Mouse (Mus musculus) c-Kit-positive CD71-positive TER-119-negative erythroid progenitor cells, embryonic 14.5 days (primary cell): ENCODE measurements around the gene Acsl5.

Experiments
- DNase-seq: peaks from one replicate; pipeline ENCODE4 v3.0.0-alpha.2; 2013; ENCODE audit warnings: low read depth

The Acsl5 gene

DNA sequence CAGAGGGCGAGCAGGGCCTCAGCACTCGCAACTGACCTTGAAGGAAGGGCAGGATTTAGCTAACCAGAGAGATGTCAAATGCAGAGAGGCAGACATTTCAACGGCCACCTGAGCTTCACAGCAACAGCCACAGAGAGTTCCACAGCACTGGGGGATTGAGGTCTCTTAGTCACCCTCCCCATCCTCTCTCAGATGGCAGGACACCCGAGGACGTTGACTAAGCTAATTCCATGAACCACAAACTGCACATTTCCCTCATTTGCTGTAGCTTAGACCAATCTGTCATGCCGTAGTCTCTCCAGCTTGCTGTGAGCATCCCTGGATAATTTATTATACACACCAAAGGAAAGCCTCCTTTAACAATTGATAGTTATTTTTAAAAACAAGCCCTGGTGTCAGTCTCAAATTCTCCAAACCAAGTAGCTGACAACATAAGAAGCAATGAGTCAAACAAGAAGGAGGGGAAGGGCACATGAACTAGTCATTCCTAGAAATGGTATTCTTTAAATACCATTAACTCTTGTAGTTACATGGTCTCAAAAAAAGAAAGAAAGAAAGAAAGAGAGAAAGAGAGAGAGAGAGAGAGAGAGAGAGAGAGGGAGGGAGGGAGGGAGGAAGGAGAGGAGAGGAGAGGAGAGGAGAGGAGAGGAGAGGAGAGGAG is 11.8 kb upstream of the Acsl5 start:
- no peak for DNase-seq

DNA sequence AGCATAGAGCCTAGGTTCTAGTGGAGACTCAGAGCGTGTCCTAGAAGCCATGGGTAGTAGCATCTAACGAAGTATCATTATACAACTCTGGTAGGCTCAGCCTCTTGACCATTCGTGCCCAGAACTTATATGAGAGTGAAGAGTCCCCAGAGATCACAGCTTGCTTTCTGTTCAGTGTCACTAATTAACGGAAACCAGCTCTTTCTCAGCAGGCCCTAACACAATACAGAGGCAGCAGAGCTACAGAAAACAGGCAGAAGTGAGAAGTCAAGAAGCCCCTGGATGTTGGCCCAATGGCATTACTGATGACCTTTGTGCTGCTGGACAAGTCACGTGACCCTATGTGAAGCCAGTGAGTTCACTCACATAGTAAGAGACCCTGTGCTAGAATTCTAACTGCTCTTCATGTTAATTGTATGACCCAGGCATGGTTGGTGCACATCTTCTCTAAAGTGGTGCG is 10.5 kb upstream of the Acsl5 start, which contains the start of gene Gucy2g:
TSS of gene Gucy2g (minus strand) at position 51 of the 460 bp plus-strand sequence.
- no peak for DNase-seq

DNA sequence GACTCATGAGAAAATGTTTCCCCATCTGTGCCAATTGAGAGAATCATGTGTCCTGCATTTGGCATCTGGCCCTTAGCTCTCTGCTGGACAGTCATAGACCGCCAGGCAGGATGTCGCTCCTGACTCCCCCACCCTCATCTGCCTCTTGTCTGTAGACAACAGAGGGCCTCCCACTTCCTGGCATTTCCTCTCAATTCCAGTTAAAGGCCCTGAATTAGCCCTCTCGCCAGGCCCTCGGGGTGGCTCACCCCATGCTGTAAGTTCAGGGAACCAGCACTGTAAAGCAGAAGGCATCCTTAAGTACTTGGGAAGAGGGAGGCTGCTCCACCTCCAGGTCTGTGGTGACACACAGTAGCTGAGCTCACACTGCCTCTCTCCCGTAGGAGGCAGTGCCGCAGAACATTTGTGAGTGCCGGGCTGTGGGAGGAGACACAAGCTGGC is 6.9 kb upstream of the Acsl5 start:
- DNase-seq: no peak

DNA sequence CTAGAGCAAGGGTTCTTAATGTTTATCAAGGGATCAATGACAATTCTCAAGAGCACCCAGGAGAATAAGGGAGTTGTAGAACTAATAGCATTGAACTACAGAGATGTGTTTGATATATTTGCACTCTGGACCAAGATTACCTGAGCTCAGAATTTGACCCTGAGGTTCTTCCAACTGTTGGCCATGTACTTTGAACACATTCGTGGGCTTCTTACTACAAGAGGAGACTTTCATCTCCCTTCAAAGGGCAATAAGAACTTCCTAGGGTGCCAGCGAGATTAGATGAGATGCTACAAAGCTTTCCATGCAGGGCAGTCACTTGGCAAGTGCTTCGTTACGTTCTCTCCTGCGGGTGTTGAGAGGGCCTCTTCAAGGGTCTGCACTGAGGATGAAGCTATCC is 4.2 kb upstream of the Acsl5 start:
- no peak for DNase-seq

DNA sequence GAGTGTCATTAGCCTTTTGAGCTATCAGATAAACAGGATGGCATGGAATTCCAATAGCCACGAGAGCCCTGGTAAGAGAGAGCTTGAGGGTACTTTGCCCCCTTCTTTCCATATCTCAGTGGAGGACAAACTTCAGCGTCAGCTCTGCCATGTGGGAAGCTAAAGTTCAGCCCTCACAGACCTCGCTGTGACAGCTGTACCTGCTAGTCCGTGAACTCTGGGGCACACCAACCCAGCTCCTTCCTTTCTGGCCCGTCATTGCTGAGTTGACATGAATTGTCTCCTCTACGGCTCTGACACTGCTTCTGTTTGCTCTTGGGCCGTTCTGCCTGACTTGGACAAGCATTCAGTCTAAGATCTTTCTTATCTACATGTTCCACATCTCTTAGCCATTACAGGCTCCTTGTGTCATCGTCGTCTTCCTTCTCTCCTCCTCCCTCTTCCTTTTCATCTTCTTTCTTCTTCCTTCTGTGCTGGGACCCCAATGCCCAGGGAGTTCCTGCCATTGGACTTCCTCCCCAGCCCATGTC is 3.7 kb upstream of the Acsl5 start:
- no peak for DNase-seq

DNA sequence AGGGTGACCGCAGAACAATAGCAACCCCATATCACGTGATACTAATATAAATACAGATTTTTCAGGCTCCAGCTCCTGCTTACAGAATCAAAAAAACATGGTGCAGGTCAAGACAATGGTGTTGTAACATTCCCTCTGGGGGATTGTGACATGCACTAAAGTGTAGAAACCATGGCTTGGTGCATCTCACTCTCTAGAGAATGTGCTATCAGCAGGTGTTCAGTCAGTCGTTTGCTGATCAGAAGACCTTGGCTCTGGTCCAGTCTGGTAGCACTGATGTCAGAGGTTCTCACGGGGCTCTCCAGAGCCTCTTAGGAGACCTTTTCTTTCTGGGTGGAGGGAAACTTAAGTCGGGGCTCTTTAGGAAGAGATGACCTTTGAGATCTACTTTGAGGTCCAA is 1.3 kb upstream of the Acsl5 start:
- no peak for DNase-seq

GRCm38 (mm10) chr19:55253239-55253569 is 1.5 kb downstream of the Acsl5 start:
- no peak for DNase-seq

GRCm38 (mm10) chr19:55253570-55254441 is 2.1 kb downstream of the Acsl5 start:
- peak; percentile 58 for DNase-seq

GRCm38 (mm10) chr19:55254513-55255016 is 2.8 kb downstream of the Acsl5 start:
- DNase-seq: peak; percentile 63

DNA sequence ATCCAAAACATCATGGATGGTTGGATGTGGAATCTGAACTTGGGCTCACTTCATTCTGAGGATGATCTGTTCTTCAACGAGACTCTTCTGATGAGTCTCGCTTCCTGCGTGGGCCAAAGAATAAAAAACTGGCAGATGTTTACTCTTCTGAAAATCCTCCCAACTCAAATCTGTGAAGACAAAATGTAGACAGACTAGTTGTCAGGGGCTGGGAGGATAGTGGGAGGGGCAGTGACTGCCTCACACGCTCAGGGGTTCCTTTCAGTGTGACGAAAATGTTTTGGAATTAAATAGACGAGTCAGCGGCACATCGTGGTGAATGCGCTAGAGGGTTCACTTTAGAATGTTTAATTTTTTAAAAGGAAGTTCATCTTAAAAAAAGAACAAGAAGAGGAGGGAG is 4.4 kb downstream of the Acsl5 start:
- no peak for DNase-seq

- no peak for DNase-seq
These were observed 6.1 kb downstream of the Acsl5 start for GRCm38 (mm10) chr19:55257656-55258375.

GRCm38 (mm10) chr19:55258514-55258913 is 6.8 kb downstream of the Acsl5 start:
- no peak for DNase-seq

- DNase-seq: no peak
These were observed 8.8 kb downstream of the Acsl5 start for GRCm38 (mm10) chr19:55260389-55261184.

DNA sequence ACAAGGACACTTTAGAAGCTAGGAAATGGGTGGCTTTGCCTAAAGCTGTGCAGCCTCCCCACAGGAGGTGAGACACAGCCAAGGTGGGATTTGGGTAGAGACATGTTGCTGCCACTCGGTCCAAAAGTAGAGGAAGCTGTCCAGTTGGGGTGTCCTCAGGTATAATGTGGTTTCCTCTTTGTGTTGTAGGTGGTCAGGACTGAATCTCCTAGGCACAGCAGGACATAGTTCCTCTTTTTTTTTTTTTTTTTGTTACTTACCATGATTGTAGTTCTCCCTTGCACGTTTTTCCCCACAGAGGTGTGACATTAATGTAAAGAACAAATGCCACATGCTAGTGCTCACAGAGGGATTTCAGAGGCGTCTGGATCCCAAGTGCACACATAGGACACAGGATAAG is 13.5 kb downstream of the Acsl5 start:
- no peak for DNase-seq

DNA sequence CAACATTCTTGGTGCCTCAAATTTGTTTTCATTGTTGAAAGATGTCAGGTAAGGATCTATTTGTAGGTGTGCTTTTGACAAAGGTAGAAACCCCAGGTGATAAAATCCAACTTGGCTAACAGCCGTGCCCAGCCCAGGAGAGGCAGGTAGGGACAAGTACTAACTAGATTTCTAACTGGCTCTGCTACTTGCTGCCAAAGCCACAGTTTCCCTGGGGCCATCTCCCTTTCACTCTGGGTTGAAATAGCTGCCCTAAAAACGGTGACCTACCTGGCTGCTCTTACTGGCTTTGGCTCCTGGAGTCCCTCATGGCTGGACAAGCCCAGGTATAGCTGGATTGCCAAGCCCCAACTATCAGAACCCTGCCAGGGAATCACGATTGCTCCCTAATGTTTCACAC is 15.0 kb downstream of the Acsl5 start:
- no peak for DNase-seq

- no peak for DNase-seq
These were observed 16.4 kb downstream of the Acsl5 start for GRCm38 (mm10) chr19:55268150-55268549.

- no peak for DNase-seq
These were observed 17.3 kb downstream of the Acsl5 start for GRCm38 (mm10) chr19:55269051-55269450.

DNA sequence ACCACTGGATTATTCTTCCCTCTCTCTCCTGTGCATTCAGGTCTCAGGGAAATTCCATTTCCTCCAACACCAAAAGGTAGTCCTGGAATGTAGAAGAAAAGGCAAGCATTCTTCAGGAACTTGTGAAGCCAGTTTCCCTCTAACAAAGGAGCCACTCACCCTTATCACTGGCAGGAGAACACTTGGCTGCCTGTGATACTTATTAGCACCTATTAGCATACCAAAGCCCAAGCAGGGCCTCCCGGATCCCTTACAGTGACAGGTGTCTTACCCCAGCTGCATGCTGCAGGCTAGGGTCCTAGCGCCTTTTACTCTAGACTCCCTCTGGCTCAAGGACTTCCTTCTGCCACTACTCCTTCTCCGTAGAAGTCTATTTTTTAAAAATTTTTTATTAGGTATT is 19.7 kb downstream of the Acsl5 start:
- no peak for DNase-seq

DNA sequence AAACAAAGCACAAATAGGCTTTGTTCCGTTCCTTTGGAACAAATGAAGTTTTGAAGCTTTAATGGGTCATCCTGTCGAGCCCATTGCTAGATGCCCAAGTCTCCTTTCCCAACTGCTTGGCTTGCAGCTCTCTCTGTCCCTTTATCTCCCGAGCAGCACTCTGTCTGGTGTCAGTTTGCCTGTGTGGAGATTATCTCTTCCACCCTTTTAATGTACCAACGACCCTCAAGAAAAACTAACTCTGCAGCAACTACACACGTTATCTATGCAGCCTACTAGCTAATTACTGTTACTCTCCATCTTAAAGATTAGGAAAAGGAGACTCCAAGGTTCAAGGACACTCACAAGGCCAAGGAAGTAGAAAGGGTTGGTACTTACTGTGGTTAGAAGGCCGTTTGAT is 21.6 kb downstream of the Acsl5 start:
- DNase-seq: peak; percentile 50

GRCm38 (mm10) chr19:55276100-55276499 is 24.4 kb downstream of the Acsl5 start:
- no peak for DNase-seq

DNA sequence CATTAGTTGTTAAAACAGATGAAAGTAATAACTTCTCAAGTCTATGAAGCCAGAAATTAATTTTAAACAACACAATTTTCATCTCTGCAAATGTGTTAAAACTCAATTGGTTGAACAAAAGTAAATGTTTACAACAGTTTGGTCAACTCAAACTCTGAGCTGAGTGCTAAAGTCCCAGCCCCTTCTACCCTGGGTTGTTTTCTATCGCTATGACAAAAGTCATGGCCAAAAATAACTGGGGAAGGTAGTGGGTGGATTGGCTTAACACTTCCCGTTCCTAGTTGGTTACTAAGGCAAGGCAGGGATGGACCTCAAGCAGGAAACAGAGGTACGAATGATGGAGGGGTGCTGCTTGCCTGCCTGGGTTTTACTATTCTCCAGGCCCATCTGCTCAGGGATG is 25.0 kb downstream of the Acsl5 start:
- no peak for DNase-seq
